Mouse (Mus musculus) gastrocnemius, postnatal 14 days (tissue): ENCODE data around the gene Slc25a31. TPM values are rescaled to one million over a fixed set of nuclear protein-coding genes. Genes with fewer than 3 reads are reported as not detected.

Experiments
- DNase-seq: peaks from one replicate; pipeline ENCODE4 v3.0.0; 2021; ENCODE audit warnings: mixed read lengths
- intact Hi-C: fragments of 180-260 bp; cut with DNase I; formaldehyde crosslinking; loops from one replicate; pipeline ENCODE4 v1.15.1; 2025; ENCODE audit warnings: low total_unique reads
- total RNA-seq, 2 experiments: library from RNA; stranded (reverse); gene quantifications; 2 replicates each; pipeline ENCODE4 v1.2.3; 2021

Gene Slc25a31
- total RNA-seq, 2 experiments from 2014 or later: not detected

GRCm38 (mm10) chr3:40704816-40705430, 3.7 kb upstream of the Slc25a31 start:
- no peak for DNase-seq
- intact Hi-C loops: no loop called here

- no peak for DNase-seq
- intact Hi-C loops: no loop called here
These were observed 7.4 kb downstream of the Slc25a31 start for GRCm38 (mm10) chr3:40716056-40716455.

GRCm38 (mm10) chr3:40719022-40719421, 10.4 kb downstream of the Slc25a31 start:
- DNase-seq: no peak
- intact Hi-C loops: no loop called here

GRCm38 (mm10) chr3:40738381-40738912, 29.8 kb downstream of the Slc25a31 start:
- intact Hi-C loops: no loop called here
- no peak for DNase-seq

- intact Hi-C loops: no loop called here
These were observed 35.6 kb downstream of the Slc25a31 start, which contains the start of gene Hspa4l for GRCm38 (mm10) chr3:40744024-40744835. Gene Hspa4l (plus strand): TSS chr3:40744495.

GRCm38 (mm10) chr3:40744836-40745660, 36.4 kb downstream of the Slc25a31 start:
- peak; percentile 92 for DNase-seq
- intact Hi-C loops: no loop called here

More at GRCm38 (mm10) chr3:40744024-40744835, 35.6 kb downstream of the Slc25a31 start, which contains the start of gene Hspa4l:
- no peak for DNase-seq

- DNase-seq: no peak
- intact Hi-C loops: no loop called here
These were observed 37.2 kb downstream of the Slc25a31 start for GRCm38 (mm10) chr3:40745661-40746547.

- intact Hi-C loops: no loop called here
- no peak for DNase-seq
These were observed 52.1 kb downstream of the Slc25a31 start for GRCm38 (mm10) chr3:40760746-40761145.

GRCm38 (mm10) chr3:40761312-40761711, 52.7 kb downstream of the Slc25a31 start:
- DNase-seq: no peak
- intact Hi-C loops: no loop called here

Other genes starting within 250 kb of the Slc25a31 start
- gene Intu, start 177.6 kb upstream of the Slc25a31 start, total RNA-seq: 1 to 10 TPM in 1 of 2 experiments, under 1 TPM in 1; 0.92 to 1.4 TPM
- gene Hspa4l, start 35.6 kb downstream of the Slc25a31 start, total RNA-seq: 1 to 10 TPM; 4.5 to 5.0 TPM
- gene Plk4, start 91.2 kb downstream of the Slc25a31 start, total RNA-seq: 1 to 10 TPM; 2.5 to 3.7 TPM
- gene Mfsd8, start 138.0 kb downstream of the Slc25a31 start, total RNA-seq: 10 to 100 TPM; 12.5 to 14.4 TPM
- gene Abhd18, start 138.1 kb downstream of the Slc25a31 start, total RNA-seq: 10 to 100 TPM; 10.4 to 12.9 TPM
- gene 1700034I23Rik, start 193.7 kb downstream of the Slc25a31 start, total RNA-seq: under 1 TPM in 1 of 2 experiments, not detected in 1; 0.16 TPM
- 10 to 100 TPM; 65.8 to 66.1 TPM for gene Larp1b, start 241.0 kb downstream of the Slc25a31 start, total RNA-seq